Mouse (Mus musculus): ENCODE data around the gene Gm42906.

The Gm42906 gene

DNA sequence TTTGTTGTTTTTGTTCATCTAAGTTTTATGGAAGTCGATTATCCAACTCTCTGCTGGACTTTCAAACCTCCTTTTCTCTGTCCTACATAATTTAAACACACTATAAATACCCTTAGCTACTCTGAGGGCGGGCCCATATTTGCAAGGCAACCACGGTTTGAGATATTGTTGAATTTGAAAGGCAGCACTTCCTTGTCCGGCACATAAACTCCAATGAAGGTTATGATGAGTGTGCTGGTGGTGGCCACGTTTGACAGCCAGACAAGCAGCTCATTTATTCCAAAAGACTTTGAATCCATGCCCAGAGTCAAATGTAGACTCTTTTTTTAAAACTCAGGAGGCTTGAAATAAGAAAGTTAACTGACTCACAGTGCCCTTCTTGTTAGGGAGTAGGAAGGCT, 33.3 kb downstream of the Gm42906 start:
- in situ Hi-C loops (cut with MseI, MboI), result no loop called here

DNA sequence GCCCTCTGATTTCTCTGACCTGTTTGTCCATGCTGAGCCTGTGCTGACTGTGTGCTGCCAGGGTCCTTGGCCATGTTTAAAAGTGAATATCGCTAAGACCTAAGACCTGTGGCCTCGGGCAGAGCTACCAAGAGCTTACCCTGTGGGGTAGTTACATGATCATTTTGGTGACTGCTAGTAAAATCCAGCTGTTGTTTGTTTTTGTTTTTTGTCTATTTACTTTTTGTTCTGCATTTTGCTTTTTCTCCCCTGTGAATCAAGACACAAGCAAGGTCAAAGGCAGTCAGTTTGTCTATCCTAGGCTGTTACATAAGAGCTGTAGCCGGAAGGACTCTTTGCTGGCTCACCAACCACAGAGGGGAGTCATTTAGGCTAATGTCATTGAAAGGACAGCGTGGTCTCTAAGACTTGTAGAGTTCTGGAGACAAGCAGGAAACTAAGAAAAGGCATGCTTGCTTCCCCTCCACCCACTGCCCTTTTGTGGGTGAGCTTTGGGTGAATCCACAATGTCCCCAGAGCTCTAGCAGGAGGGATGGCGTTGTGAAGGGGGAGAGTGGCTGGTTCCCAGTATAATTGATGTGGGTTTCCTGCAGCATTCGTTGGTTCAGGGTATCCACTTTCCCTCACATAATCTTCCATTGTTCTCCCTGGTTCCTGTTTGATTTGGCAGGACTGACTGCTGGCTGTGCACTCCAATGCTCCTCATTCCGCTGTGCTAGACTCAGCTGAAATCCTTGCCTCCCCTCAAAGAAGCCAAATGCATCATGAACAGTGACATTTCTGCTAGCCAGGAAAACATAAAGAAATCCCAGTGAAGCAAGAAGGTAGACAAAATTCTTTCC, 33.9 kb downstream of the Gm42906 start:
- in situ Hi-C loops (cut with MseI, MboI), result no loop called here

DNA sequence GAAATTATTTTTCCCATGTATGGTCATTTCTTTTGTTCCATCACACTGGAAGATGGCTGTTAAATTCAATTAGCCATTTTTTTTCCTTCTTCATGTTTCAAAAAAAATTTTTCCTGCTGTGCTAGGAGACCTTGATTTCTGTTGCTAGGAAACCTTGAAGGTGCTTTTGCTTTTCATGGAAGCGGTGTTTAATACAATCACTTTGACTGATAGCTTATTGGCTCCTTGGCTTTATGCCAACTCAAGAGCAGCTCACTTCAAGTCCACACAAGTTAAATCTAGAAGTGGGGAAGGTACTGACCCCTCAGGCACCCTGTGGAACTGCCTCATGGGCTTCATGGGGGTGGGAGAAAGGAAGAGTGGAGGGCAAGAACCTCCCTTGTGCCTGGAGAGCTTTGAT, 38.1 kb downstream of the Gm42906 start:
- in situ Hi-C loops (cut with MseI, MboI), result no loop called here

DNA sequence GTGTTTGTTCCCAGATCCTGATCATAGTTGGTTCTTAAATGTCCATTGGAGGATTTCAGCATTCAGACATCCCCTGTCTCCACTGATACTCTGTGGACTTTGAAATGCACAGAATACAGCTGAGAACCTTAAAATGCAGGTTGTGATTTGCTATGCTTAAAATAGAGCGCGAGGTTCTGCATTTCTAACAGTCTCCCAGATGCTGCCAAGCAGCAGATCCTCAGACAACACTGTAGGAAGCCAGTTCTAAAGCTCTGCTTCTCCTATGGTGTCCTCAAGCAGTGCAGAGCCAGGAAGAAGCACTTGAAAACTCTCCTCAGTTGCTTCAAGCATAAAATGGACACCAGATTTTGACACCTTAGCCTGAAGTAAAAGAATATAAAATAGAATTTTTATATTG, 48.1 kb downstream of the Gm42906 start:
- in situ Hi-C loops (cut with MseI, MboI), result no loop called here

DNA sequence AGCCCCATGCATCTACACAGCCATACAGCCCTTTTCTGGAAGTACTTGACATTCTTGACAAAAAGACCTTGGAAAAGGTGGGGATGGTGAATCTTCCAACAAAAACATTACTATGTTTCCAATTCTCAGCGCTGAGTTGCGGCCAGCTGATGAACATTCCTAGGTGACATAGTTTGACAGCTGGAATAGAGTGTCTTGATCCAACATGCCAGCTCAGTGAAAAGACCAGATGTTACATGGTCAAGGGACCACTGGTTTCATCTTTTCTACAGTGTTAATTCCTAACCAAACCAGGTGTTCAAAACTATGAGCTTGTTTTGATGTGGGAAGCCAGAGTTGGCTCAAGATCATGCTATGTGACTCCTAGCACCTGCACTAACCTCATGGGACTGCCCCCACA, 48.8 kb downstream of the Gm42906 start:
- in situ Hi-C loops (cut with MseI, MboI), result no loop called here

DNA sequence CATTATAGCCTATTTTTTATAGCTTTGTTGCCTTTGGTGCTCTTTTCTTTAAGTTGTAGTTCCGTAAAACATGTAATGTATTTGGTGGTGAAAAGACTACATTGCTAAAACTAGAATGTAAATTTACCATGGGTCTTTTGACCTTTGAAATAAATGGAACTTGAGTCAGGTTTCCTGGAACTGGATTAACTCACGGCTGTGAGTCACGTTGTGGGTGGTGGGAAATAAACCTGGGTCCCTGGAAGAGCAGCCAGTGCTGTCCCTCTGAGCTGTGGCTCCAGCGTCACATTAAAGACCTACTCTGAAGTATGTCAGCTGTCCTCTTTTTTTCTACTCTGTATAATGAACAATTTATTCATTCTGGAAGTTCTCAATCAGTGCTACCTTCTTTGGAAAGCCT, 51.0 kb downstream of the Gm42906 start:
- in situ Hi-C loops (cut with MseI, MboI), result no loop called here

DNA sequence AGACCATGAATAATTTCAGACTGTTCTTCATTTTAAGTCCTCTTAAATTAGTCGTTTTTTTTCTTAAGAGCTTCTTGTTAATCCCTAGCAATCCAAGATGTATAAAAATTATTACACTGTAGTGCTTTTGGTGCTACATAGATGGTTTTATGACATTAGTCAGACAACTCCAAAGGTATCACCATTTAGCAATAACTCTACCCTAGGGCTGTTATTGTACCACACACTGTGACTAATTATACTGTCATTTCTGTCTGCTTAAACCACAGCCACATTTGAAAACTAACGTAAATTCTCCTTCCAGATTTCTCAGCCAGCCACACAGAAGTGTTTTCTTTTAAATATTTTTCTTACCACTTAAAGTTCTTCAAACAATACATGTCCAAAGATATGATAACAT, 53.1 kb downstream of the Gm42906 start:
- in situ Hi-C loops (cut with MseI, MboI), result no loop called here

DNA sequence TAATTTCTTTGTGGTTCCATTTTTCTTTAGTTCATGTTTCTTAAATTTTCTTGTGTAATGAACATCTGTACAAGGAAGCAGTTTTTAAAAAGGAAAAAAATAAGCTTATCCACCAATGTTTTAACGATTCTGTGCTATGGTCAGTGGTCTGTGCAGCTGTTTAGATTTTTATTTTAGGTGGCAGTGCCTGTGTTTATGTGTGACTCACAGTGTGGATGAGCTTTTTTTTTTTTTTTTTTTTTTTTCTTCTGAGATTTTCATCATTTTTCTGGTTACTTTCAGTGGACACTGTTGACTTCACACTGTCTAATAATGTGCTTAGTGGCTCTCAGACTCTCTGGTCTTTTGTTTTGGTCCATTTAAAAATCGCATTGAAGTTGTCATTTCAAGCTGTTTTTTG, 56.8 kb downstream of the Gm42906 start:
- in situ Hi-C loops (cut with MseI, MboI), result no loop called here

DNA sequence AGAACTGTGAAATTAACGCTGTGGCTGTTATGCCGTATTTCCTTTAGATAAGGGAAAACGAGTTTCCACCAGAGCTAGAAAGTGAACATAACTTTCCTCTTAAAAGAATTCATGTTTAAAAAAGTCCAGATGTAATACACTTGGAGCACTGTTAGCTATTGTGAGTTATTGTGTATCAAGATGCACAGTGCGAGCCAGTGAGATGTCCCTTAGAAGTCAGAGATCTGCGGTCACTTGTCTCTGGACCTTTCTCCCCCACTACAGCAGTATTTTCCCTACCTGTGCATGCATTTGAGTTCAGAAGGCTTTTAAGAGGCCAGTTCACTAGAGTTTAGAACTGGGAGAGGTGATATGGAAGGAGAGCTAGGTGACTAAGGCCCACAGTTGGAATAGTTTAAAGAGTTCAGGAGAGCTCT, 58.6 kb downstream of the Gm42906 start:
- in situ Hi-C loops (cut with MseI, MboI), result loop anchor here in 1 of 2 experiments (10.0 kb wide), 1 partner anchor 225 kb away; no protein-coding TSS in a partner anchor

DNA sequence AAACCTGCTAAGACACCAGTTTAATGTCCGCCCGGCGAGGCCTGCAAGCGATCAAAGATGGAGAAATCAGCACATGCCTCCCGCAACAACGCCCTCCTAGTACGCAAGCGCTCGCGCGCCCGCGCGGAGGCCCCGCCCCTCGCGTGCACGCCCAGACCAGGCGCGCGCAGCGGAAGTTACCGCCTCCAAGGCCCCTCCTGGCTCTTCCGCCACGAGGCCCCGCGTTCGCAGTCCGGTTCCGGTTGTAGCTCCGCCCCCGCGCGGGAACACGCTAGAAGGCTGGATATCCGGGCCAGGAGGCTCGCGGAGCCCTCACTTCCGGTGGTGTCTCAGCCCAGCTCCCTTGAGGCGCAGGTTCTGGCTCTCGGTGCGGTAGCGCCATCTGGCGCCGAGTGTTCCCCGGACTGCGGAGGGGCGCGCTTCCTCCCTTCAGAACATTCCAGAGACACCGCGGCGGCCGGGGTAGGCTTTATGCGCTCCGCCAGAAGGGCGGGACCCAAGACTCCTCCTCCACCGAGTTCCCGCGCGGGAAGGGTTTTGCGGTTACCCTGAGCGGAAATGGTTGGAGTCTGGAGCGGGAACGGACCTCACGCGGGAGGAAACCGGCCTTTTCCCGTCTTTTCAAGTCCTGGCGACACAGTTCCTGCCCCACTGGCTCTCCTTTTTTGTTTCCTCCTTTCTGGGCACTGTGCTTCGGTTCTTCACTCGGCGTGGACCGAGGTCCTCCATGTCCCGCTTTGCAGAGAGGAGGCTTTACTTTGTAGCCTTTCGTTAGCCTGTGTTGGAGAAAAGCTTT, 59.4 kb downstream of the Gm42906 start:
- in situ Hi-C loops (cut with MseI, MboI), result loop anchor here in 1 of 2 experiments (10.0 kb wide), 1 partner anchor 224 kb away; no protein-coding TSS in a partner anchor

DNA sequence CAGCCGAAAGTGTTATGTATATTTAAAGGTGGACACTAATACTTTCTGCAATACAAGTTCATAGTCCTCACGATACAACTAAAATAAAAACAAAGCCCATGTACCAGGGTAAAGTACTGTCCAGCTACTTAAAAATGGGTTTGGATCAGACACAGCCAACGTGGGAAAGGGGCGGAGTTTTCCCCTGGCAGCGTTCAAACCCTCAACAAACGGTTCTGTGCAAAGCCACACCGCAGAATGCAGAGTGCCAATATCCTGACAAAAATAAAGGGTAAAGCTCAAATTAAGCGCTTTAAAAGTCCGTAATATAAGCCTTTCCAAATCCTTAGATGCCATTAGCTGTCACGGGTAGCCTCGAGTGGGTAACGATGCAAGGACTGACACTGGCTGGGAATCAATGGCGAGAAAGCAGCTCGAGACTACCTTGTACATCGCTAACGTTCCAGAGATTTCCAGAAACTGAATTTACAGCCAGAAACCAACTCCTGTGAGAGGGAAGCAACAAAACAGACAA, 60.0 kb downstream of the Gm42906 start:
- in situ Hi-C loops (cut with MseI, MboI), result loop anchor here in 1 of 2 experiments (10.0 kb wide), 1 partner anchor 223 kb away; no protein-coding TSS in a partner anchor

DNA sequence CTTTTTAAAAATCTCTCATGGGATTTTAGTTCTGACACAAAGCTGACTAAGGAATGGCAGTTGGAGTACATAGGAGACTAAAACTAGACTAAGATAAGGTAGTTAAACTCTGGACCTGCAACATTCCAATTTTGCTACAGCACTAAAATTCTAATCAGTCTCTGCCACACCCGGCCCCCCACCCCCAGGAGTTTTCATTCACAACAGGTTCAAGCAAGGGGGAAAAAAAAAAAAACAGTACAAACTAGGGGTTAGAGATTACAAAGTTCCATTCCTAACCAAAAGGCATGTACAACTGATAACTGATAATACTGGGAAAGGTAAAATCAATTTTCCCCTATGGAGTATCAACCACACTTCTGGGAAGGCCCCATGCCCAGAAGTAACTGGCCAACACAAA, 60.6 kb downstream of the Gm42906 start:
- in situ Hi-C loops (cut with MseI, MboI), result loop anchor here in 1 of 2 experiments (10.0 kb wide), 1 partner anchor 223 kb away; no protein-coding TSS in a partner anchor

DNA sequence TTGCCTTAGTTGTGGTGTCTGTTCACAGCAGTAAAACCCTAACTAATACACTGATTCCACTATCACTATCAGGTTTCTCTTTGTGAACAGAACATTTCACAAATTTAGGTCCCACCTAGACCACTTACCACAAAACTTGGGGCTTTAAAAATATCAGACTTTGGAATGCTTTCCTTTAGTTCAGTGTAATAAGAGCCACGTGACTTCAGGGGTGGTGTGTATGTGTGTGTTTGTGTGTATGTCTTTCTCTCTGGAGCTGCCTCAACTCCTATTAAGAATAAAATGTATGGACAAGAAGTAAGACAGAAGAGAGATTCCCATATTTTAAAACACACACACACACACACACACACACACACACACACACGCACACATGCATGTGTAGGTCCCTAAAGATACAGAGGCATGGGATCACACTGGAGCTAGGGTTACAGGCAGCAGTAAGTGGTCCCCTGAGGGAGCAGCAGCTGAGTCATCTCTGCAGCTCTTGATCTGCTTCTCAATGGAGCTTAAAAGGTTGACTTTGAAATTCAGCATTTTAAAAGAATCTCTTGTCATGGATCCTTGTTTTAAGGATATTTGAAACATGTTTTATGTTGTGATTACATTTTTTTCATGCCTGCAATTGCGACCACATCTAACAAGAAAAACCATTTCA, 64.5 kb downstream of the Gm42906 start:
- in situ Hi-C loops (cut with MseI, MboI), result loop anchor here in 1 of 2 experiments (10.0 kb wide), 1 partner anchor 219 kb away; no protein-coding TSS in a partner anchor

DNA sequence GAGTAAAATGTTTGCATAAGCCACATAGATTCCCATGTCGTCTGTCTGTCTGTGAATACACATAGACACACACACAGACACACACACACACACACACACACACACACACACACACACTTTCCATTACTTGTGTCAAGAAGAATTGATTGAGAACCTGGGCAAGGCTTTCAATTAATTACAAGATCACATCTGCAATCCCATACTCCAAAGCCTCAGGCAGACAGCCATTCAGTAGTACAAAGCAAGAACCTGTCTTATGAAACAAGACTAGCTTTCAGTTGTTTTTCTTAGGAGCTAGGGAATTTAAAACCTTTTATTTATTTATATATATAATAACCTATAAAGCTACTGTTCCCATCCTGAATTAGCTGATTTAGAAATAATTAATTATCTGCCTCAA, 78.3 kb downstream of the Gm42906 start:
- in situ Hi-C loops (cut with MseI, MboI), result no loop called here

DNA sequence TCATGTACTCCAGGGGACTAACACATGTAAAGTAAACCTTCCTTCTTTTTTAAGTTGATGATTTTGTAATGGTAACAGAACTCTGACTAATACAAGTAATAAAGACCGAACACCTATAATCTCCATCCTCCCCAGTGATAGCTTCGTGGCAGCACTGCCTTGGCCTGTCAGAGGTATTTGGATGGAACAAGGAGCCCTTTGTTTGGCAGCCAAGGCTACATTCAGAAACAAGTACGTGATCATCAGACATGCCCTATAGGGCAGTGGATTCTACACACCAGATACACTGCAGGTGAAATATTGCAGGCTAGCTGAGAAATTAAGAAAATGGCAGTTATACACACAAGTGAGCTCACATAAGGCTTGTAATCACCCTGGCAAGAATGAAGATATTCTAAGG, 79.5 kb downstream of the Gm42906 start:
- in situ Hi-C loops (cut with MseI, MboI), result no loop called here

DNA sequence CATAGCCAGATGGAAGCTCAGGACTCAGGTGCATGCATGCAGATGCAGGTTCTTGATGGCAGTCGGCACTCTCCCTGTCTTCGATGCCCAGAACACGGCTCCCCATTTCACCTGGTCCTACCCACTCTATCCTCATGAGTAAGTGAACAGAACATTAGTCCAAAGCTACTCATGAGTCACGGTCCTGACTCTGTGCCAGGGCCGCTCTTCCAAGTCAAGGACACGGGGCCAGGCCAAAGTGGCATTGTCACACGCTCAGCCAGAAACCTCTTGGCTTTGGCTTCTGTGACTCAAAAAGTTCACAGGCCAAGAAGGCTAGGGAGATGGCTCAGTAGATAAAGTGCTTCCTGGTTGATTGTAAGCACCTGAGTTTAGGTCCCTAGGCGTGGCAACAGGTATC, 81.3 kb downstream of the Gm42906 start:
- in situ Hi-C loops (cut with MseI, MboI), result no loop called here

DNA sequence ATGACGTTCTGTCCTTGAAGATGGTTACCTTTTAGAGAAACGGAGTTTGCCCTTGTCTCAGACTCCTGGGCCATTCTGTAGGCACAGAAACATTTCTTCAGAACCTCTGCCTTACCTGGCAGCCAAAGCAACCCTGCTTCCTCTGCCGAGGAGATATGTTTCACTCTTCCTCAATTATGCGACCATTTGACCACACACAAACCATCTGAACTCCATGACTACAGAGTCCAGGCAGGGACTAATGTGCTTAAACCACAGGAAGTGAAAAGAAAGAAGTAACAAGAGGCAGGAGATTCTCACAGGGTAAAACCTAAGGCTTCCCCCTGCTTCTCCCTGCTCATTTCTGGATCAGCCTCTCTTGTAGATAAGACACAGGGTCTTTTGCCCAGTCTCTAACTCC, 83.2 kb downstream of the Gm42906 start:
- in situ Hi-C loops (cut with MseI, MboI), result no loop called here

DNA sequence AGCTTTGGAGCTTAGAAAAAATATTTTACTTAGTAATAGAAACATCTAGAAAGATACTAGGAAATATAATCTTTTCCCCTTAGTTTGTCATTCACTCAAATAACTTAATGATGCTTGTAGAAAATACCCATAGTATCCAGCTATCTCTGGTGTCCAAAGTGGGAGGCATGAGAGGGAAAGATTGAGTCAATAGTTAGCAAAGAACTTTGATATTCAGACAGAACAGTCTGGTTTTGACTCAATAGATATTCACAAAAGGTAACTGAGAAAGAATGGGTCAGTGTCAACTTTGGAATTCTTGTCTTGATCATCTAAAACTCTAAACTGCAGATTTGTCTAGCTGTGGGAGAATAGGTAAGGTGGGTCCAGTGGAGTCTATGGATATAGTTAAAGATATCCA, 94.3 kb downstream of the Gm42906 start:
- in situ Hi-C loops (cut with MseI, MboI), result no loop called here

DNA sequence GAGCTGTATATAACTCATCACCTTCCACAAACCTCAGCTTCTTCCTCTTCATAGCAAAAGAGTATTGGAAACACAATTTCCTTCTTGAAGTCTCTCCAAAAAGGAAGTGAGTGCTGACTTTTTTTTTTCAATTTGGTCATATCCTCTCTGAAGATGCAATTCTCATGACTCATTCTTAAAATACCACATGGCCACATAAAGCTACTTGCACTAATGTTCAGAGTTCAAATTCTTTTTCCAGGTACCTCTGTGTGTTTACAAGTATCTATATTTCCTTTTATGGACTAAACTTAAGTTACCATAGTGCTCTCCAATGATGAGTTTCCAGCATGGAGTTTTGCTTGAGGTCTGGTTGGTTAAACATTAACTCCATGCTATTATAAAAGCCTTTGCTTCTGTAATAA, 94.8 kb downstream of the Gm42906 start:
- in situ Hi-C loops (cut with MseI, MboI), result no loop called here

DNA sequence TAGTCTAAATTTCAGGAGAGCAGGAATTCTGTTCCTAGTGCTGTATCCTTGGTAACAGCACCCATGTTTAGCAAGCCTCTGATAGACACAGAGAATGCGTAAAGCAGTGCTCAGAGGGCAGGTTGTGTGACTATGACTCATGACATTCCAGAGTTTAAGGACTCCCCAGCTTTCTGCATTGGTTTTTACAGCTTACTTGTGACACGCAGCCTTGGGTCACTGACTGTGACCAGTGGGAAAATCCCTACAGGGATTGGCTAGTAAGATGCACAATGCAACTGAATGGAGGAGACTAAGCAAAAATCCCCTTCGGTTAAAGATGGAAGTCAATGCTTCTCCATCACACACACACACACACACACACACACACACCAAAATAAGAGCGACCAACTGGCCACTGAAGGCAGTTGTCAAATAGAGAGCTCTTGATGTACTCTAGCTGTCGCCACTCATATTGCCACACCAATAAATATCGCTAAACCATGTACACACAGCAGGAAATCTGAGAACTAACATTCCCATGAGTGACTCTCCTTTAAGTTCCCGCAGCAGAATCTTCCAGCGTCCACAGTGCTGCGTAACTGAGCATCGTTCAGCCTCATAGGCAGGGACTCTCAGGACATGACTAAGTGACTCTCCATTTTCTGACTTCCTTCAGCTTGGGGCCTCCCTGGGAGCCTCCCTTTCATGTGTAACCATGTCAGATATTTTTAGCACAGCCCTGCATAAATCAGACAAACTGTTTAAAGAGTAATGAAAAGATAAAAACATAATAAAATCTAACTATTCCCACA, 112.0 kb downstream of the Gm42906 start:
- in situ Hi-C loops (cut with MseI, MboI), result no loop called here

DNA sequence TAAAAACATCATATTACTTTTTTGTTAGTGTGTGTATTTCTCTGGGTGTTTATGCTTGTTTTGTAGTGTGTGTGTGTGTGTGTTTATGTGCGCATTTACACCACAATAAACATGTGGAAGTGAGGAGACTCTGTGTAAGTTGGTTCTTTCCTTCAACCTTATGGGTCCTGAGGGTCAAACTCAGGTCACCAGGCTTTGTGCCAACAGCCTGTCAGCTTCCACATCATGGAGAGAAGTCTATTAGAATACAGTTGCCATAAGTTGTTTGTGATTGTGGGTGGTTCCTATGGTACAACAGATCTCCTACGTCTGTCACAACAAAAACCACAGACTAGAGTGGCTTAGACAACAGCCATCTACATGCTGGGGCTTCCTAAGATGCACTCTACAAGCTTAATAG, 127.7 kb downstream of the Gm42906 start:
- in situ Hi-C loops (cut with MseI, MboI), result no loop called here

All from mouse trophoblast stem cell (cell line).